Mouse (Mus musculus): ENCODE data around the gene Hibch.

GRCm38 (mm10) chr1:52952551-52953397, 108.0 kb downstream of the Hibch start:
- TF ChIP-seq CTCF (IDR thresholded peaks at IDR 0.05) (no peak), EP300 (IDR thresholded peaks at IDR 0.05) (no peak)
